Mouse (Mus musculus): ENCODE results near the gene Gsdme. TPM values are rescaled to one million over a fixed set of nuclear protein-coding genes. Genes with fewer than 3 reads are reported as not detected.
A peak's percentile ranks its signal among the peaks of the same experiment; 100 is the strongest.

The Gsdme gene
- polyA plus RNA-seq, 1 experiment from 2014 or later = 14.1 TPM

- Histone ChIP-seq H3K9ac (ENCODE audit: low read length) (no peak overlapping the region), H3K4me2 (replicated peaks; ENCODE audit: low read depth) (no peak overlapping the region), H3K27ac (replicated peaks) (no peak overlapping the region), H3K36me3 (ENCODE audit: control insufficient read depth, insufficient read depth, low read length) (no peaks in the 10 kb centered on the region), H3K9me3 (ENCODE audit: control insufficient read depth, low read length) (no peaks in the 10 kb centered on the region), H3K4me1 (replicated peaks; ENCODE audit: control insufficient read depth, insufficient read depth) (no peaks in the 10 kb centered on the region), H3K27me3 (ENCODE audit: control insufficient read depth, insufficient read depth, low read length) (no peaks in the 10 kb centered on the region), H3K4me3 (ENCODE audit: low read depth, low read length) (no peak overlapping the region)
- TF ChIP-seq EP300 (optimal IDR thresholded peaks at IDR 0.05) (no peak), CTCF (IDR thresholded peaks at IDR 0.05; ENCODE audit: low read depth) (no peak)
- ATAC-seq (ENCODE audit: low FRiP score, low TSS enrichment) (no peak), DNase-seq (ENCODE audit: low spot score) (no peak)
- WGBS = 87% methylated on average over 5 of the region's 5 CpGs
These were observed 32.4 kb downstream of the Gsdme start for GRCm38 (mm10) chr6:50231288-50231687.

DNA sequence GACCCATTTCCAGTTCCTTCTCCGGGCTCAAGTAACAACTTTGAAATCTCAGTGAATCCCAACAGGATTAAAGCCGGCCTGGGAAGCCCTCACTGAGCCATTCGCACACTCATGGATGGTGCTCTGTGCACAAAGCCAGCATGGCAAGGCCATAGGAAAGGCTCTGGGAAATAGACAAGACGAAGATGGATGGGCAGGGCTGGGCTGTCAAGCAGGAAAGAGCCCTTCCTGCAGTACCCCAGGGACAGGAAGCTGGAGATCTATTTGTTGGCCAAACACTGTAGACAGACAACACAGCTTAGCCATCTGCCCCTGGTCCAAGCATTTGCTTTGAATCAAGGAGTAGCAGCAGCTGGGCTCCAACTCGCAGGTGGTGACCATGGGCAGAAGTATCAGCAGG, 35.5 kb downstream of the Gsdme start:
- 67% methylated on average over 5 of the region's 5 CpGs for WGBS
- DNase-seq (ENCODE audit: low spot score) = no peak
- H3K9me3 ChIP-seq (ENCODE audit: control insufficient read depth, low read length) = no peaks in the 10 kb centered on the region
- no peak for TF ChIP-seq EP300 (optimal IDR thresholded peaks at IDR 0.05)
- TF ChIP-seq CTCF (IDR thresholded peaks at IDR 0.05; ENCODE audit: low read depth) = no peak
- no peak overlapping the region for H3K27ac ChIP-seq (replicated peaks)
- no peaks in the 10 kb centered on the region for H3K4me1 ChIP-seq (replicated peaks; ENCODE audit: control insufficient read depth, insufficient read depth)
- no peaks in the 10 kb centered on the region for H3K27me3 ChIP-seq (ENCODE audit: control insufficient read depth, insufficient read depth, low read length)
- no peak overlapping the region for H3K9ac ChIP-seq (ENCODE audit: low read length)
- no peak for ATAC-seq (ENCODE audit: low FRiP score, low TSS enrichment)
- no peaks in the 10 kb centered on the region for H3K36me3 ChIP-seq (ENCODE audit: control insufficient read depth, insufficient read depth, low read length)
- no peak overlapping the region for H3K4me2 ChIP-seq (replicated peaks; ENCODE audit: low read depth)
- H3K4me3 ChIP-seq (ENCODE audit: low read depth, low read length) = no peak overlapping the region

DNA sequence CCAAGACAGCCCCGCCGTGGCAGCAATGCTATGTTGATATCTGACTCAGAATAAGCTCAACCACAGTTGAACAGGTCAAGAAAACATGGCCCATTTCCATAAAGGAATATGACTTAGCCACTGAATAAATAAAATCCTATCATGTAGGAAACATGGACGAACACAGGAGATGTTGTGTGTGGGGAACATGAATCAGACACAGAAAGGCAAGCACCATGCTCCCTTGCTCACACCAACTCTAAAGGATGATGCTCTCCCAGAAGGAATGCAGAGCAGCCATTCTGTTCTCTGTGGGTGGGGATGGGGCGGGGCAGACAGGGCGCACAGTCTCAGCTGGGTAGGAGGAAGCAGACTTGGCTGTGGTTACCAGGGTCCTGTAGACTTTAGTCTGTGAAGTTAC, 38.4 kb downstream of the Gsdme start:
- ATAC-seq (ENCODE audit: low FRiP score, low TSS enrichment) (peak; percentile 24; the same call in 1 of the 2 replicates), DNase-seq (ENCODE audit: low spot score) (peak; percentile 19)
- no peaks in the 10 kb centered on the region for H3K4me1 ChIP-seq (replicated peaks; ENCODE audit: control insufficient read depth, insufficient read depth)
- H3K27ac ChIP-seq (replicated peaks) = no peak overlapping the region
- H3K9ac ChIP-seq (ENCODE audit: low read length) = no peak overlapping the region
- no peak overlapping the region for H3K4me3 ChIP-seq (ENCODE audit: low read depth, low read length)
- H3K9me3 ChIP-seq (ENCODE audit: control insufficient read depth, low read length) = no peaks in the 10 kb centered on the region
- no peak for TF ChIP-seq CTCF (IDR thresholded peaks at IDR 0.05; ENCODE audit: low read depth)
- TF ChIP-seq EP300 (optimal IDR thresholded peaks at IDR 0.05) = no peak
- WGBS = 74% methylated on average over 5 of the region's 5 CpGs
- no peak overlapping the region for H3K4me2 ChIP-seq (replicated peaks; ENCODE audit: low read depth)
- H3K36me3 ChIP-seq (ENCODE audit: control insufficient read depth, insufficient read depth, low read length) = no peaks in the 10 kb centered on the region
- no peaks in the 10 kb centered on the region for H3K27me3 ChIP-seq (ENCODE audit: control insufficient read depth, insufficient read depth, low read length)

DNA sequence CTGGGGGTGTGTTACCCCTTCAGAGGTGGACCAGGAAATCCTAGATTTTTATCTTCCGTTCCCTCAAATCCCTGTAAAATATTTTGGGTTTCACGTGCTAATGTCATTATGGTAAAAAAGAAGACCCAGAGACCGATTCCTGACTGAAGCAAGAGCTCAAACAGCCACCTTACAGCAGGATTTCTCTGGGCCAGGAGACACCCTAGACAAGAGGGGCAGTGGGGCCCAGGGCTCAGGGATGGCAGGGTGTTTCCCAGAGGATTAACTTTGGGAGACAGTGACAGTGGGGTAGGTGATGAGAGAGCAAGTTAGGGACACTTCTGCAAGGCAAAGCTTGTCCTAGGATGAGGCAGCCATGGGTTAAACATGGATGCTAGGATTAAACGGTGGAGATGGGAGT, 40.1 kb downstream of the Gsdme start:
- ATAC-seq (ENCODE audit: low FRiP score, low TSS enrichment) (no peak), DNase-seq (ENCODE audit: low spot score) (no peak)
- Histone ChIP-seq H3K9ac (ENCODE audit: low read length) (no peak overlapping the region), H3K4me3 (ENCODE audit: low read depth, low read length) (no peak overlapping the region), H3K4me1 (replicated peaks; ENCODE audit: control insufficient read depth, insufficient read depth) (no peaks in the 10 kb centered on the region), H3K27me3 (ENCODE audit: control insufficient read depth, insufficient read depth, low read length) (no peaks in the 10 kb centered on the region), H3K4me2 (replicated peaks; ENCODE audit: low read depth) (no peak overlapping the region), H3K36me3 (ENCODE audit: control insufficient read depth, insufficient read depth, low read length) (no peaks in the 10 kb centered on the region), H3K9me3 (ENCODE audit: control insufficient read depth, low read length) (no peaks in the 10 kb centered on the region), H3K27ac (replicated peaks) (no peak overlapping the region)
- 85% methylated on average over 4 of the region's 4 CpGs for WGBS
- TF ChIP-seq CTCF (IDR thresholded peaks at IDR 0.05; ENCODE audit: low read depth) (no peak), EP300 (optimal IDR thresholded peaks at IDR 0.05) (no peak)

GRCm38 (mm10) chr6:50222986-50223385, 40.7 kb downstream of the Gsdme start:
- no peak overlapping the region for H3K9ac ChIP-seq (ENCODE audit: low read length)
- no peaks in the 10 kb centered on the region for H3K4me1 ChIP-seq (replicated peaks; ENCODE audit: control insufficient read depth, insufficient read depth)
- H3K36me3 ChIP-seq (ENCODE audit: control insufficient read depth, insufficient read depth, low read length) = no peaks in the 10 kb centered on the region
- ATAC-seq (ENCODE audit: low FRiP score, low TSS enrichment) (no peak), DNase-seq (ENCODE audit: low spot score) (no peak)
- H3K9me3 ChIP-seq (ENCODE audit: control insufficient read depth, low read length) = no peaks in the 10 kb centered on the region
- no peak for TF ChIP-seq EP300 (optimal IDR thresholded peaks at IDR 0.05)
- no peak for TF ChIP-seq CTCF (IDR thresholded peaks at IDR 0.05; ENCODE audit: low read depth)
- no peak overlapping the region for H3K4me2 ChIP-seq (replicated peaks; ENCODE audit: low read depth)
- H3K4me3 ChIP-seq (ENCODE audit: low read depth, low read length) = no peak overlapping the region
- no peak overlapping the region for H3K27ac ChIP-seq (replicated peaks)
- WGBS = 70% methylated on average over 5 of the region's 5 CpGs
- no peaks in the 10 kb centered on the region for H3K27me3 ChIP-seq (ENCODE audit: control insufficient read depth, insufficient read depth, low read length)

DNA sequence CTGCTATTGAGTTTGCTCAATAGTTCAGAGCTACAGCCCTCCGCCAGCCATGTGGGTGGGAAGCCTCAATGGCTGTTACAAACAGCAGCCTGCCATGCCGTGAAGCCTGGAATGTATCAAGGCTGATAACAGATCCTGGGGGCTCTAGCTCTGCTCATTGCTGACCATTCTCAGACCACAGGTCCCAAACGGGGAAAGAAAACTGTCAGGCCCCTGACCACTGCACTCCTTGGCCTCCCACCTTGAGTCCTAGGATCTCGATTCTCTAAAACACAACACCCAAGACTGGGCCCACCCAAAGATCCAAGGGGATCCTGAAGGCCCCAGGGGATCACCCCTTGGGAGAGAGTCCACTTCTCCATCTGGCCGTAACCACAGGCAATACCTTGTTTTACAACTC, 41.3 kb downstream of the Gsdme start:
- no peaks in the 10 kb centered on the region for H3K4me1 ChIP-seq (replicated peaks; ENCODE audit: control insufficient read depth, insufficient read depth)
- H3K27me3 ChIP-seq (ENCODE audit: control insufficient read depth, insufficient read depth, low read length) = no peaks in the 10 kb centered on the region
- 71% methylated on average over 5 of the region's 5 CpGs for WGBS
- TF ChIP-seq CTCF (IDR thresholded peaks at IDR 0.05; ENCODE audit: low read depth) (no peak), EP300 (optimal IDR thresholded peaks at IDR 0.05) (no peak)
- no peak overlapping the region for H3K9ac ChIP-seq (ENCODE audit: low read length)
- no peaks in the 10 kb centered on the region for H3K9me3 ChIP-seq (ENCODE audit: control insufficient read depth, low read length)
- ATAC-seq (ENCODE audit: low FRiP score, low TSS enrichment) (no peak), DNase-seq (ENCODE audit: low spot score) (no peak)
- no peak overlapping the region for H3K4me2 ChIP-seq (replicated peaks; ENCODE audit: low read depth)
- H3K4me3 ChIP-seq (ENCODE audit: low read depth, low read length) = no peak overlapping the region
- H3K27ac ChIP-seq (replicated peaks) = no peak overlapping the region
- H3K36me3 ChIP-seq (ENCODE audit: control insufficient read depth, insufficient read depth, low read length) = no peaks in the 10 kb centered on the region

Data from stomach, postnatal 0 days (tissue).